Mouse (Mus musculus) cerebellum, adult 2 months (tissue): ENCODE data around the gene Ercc4. TPM values are rescaled to one million over a fixed set of nuclear protein-coding genes. Genes with fewer than 3 reads are reported as not detected.

Experiments
- DNase-seq, 2 experiments: peaks; one replicate each; pipeline ENCODE4 v3.0.0; 2021
- H3K27ac ChIP-seq: fragments of 200-500 bp; 2 replicates; pipeline ENCODE4 v1.5.1; 2012; ENCODE audit warnings: low read length, control low read depth, inconsistent platforms; ENCODE audit not compliant: insufficient read depth
- H3K27me3 ChIP-seq: fragments of 200-500 bp; 2 replicates; pipeline ENCODE4 v1.6.1; 2012; ENCODE audit warnings: inconsistent platforms, mild to moderate bottlenecking, low read length, moderate library complexity; ENCODE audit not compliant: control insufficient read depth, insufficient read depth
- H3K4me1 ChIP-seq: fragments of 200-500 bp; 2 replicates; pipeline ENCODE4 v1.6.1; 2011; ENCODE audit warnings: low read length; ENCODE audit not compliant: control insufficient read depth, insufficient read depth
- H3K4me3 ChIP-seq: fragments of 200-500 bp; replicated peaks from 2 replicates; pipeline ENCODE3; 2011; ENCODE audit warnings: mild to moderate bottlenecking, low read depth, low read length, control low read depth; ENCODE audit not compliant: insufficient read depth
- CTCF ChIP-seq: fragments of 200-500 bp; IDR thresholded peaks from 2 replicates; pipeline ENCODE4 v1.5.1; 2011; ENCODE audit warnings: low read depth, mild to moderate bottlenecking, control low read depth, low read length, moderate library complexity, borderline replicate concordance; ENCODE audit not compliant: insufficient read depth
- POLR2A ChIP-seq: fragments of 200-500 bp; IDR thresholded peaks from 2 replicates; pipeline ENCODE4 v1.6.1; 2011; ENCODE audit warnings: low read length, control low read depth, borderline replicate concordance; ENCODE audit not compliant: insufficient read depth
- WGBS: fragments of 180-500 bp; shearing (Covaris S2); methylation state at CpG from one replicate; pipeline ENCODE4 v1.1.7; 2018; 5-methylcytosine and 5-hydroxymethylcytosine counted together
- polyA plus RNA-seq: library from polyadenylated mRNA; depleted of rRNA; stranded (reverse); fragments of >200 nt; gene quantifications from 2 replicates; pipeline ENCODE4 v1.2.3, GENCODE M21; 2012; rRNA removed

Gene Ercc4
- 26.8 and 27.0 TPM in 2 replicates for polyA plus RNA-seq

GRCm38 (mm10) chr16:13109156-13109989 lies at the start of gene Ercc4:
Gene Ercc4, plus strand, starts transcription at chr16:13109684.
- H3K27ac ChIP-seq, result peak within 1 kb of the TSS; percentile 23
- peak; percentile 98 to 99 for DNase-seq
- WGBS, result under 1% methylated on average over 53 of the region's 53 CpGs

GRCm38 (mm10) chr16:13061113-13061512 lies 48.4 kb upstream of the Ercc4 start:
- Histone ChIP-seq H3K27me3 (no peaks in the 10 kb centered on the region), H3K4me1 (no peaks in the 10 kb centered on the region), H3K27ac (no peak overlapping the region), H3K4me3 (no peak overlapping the region)
- TF ChIP-seq CTCF, result no peak
- TF ChIP-seq POLR2A, result no peak
- DNase-seq, result no peak
- WGBS, result 28% methylated on average over 10 of the region's 10 CpGs

More at GRCm38 (mm10) chr16:13109156-13109989, at the start of gene Ercc4:
- Histone ChIP-seq H3K27me3 (no peaks in the 10 kb centered on the region), H3K4me3 (peak within 1 kb of the TSS; percentile 60), H3K4me1 (no peaks in the 10 kb centered on the region)
- TF ChIP-seq CTCF (peak; percentile 67; the same call in 1 of the 2 replicates), POLR2A (peak; percentile 87)

GRCm38 (mm10) chr16:13074176-13074575 lies 35.3 kb upstream of the Ercc4 start:
- no peaks in the 10 kb centered on the region for H3K4me1 ChIP-seq
- TF ChIP-seq CTCF (no peak), POLR2A (no peak)
- no peak for DNase-seq
- H3K4me3 ChIP-seq, result no peak overlapping the region
- H3K27me3 ChIP-seq, result no peaks in the 10 kb centered on the region
- WGBS, result 86% methylated on average over 4 of the region's 4 CpGs
- H3K27ac ChIP-seq, result no peak overlapping the region

DNA sequence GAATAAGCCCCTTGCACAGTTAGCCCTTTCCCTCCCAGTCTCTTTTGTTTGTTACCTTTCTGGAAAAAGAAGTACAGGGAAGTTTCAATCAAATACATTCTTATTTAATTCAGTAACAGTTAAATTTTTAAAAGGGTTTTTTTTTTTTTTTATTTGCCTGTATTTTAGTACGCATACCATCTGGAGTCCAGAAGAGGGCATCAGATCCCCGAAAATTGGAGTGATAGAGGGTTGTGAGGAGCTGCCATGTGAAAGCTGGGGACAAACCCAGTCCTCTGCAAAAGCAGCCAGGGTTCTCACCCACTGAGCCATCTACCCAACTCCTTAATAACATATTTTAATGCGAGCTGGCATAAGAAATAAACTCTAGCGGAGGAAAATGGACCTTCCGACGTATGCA lies 29.3 kb upstream of the Ercc4 start:
- 75% methylated on average over 6 of the region's 6 CpGs for WGBS
- Histone ChIP-seq H3K4me1 (no peaks in the 10 kb centered on the region), H3K4me3 (no peak overlapping the region), H3K27me3 (no peaks in the 10 kb centered on the region), H3K27ac (no peak overlapping the region)
- TF ChIP-seq POLR2A, result no peak
- TF ChIP-seq CTCF, result 0 out of 2 replicates have a peak, but pooled peaks have one; percentile 8
- no peak for DNase-seq

GRCm38 (mm10) chr16:13083155-13083798 lies 26.2 kb upstream of the Ercc4 start:
- no peak overlapping the region for H3K4me3 ChIP-seq
- no peak overlapping the region for H3K27ac ChIP-seq
- no peaks in the 10 kb centered on the region for H3K4me1 ChIP-seq
- TF ChIP-seq CTCF (no peak), POLR2A (no peak)
- WGBS, result 72% methylated on average over 6 of the region's 6 CpGs
- no peaks in the 10 kb centered on the region for H3K27me3 ChIP-seq
- DNase-seq, result no peak

DNA sequence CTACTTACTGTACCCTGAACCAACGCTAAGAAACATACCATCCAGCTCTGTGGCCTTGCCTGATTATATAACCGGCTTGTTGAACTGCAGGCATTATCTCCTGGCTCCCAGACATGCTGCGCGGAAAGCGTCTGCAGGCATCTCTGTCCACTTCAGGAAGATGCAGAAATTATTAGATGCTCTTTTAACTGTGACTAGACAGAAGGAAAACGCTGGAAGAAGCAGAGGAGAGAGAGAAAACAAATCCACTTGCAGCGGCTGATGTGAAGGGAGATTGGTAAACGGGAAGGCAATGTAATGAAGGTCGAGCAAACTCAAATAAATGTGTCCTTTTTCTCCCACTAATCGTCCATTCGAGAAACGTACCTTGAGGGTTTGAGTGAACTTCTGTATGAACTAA lies 1.1 kb upstream of the Ercc4 start:
- Histone ChIP-seq H3K27ac (no peak overlapping the region), H3K4me1 (no peaks in the 10 kb centered on the region), H3K27me3 (no peaks in the 10 kb centered on the region), H3K4me3 (no peak overlapping the region)
- DNase-seq, result no peak
- TF ChIP-seq CTCF (no peak), POLR2A (no peak)
- 90% methylated on average over 12 of the region's 12 CpGs for WGBS

- WGBS, result under 1% methylated on average over 32 of the region's 32 CpGs
- H3K4me3 ChIP-seq, result peak overlapping the region; percentile 60
- no peaks in the 10 kb centered on the region for H3K27me3 ChIP-seq
- DNase-seq, result no peak
- H3K4me1 ChIP-seq, result no peaks in the 10 kb centered on the region
- H3K27ac ChIP-seq, result peak overlapping the region; percentile 21
- no peak for TF ChIP-seq CTCF
- no peak for TF ChIP-seq POLR2A
These were observed 609 bp downstream of the Ercc4 start for GRCm38 (mm10) chr16:13109990-13110595.
